Mouse (Mus musculus): ENCODE measurements around the gene Olfr1413. TPM values are rescaled to one million over a fixed set of nuclear protein-coding genes. Genes with fewer than 3 reads are reported as not detected.

Olfr1413 gene
- not detected for polyA plus RNA-seq (2015; fragmentation: Illumina TruSeq; extraction: RNeasy Lipid Tissue Mini Kit (QIAGEN cat#74804); ENCODE audit: insufficient read depth, low read depth, low replicate concordance)

DNA sequence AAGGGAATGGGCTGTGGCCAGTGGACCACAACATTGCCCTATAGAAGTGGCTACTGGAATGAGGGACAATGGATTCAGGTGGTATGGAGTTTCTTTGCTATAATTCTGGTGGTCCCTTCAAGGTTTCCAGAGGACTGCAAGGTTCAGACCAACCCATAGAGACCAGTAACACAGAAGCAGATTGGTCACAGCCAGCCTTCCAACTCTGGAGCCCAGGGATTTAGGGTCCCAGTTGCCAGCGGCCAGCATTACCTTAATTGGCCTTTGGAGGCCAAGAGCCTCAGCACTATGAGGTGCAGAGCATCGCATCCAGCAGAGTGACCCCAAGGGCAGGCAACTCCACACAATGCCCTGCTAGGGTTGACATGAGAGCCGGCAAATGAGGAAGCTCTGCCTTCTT is at the start of gene Olfr1413:
Gene Olfr1413, plus strand, starts transcription at position 301 of the 400 bp plus-strand sequence.

DNA sequence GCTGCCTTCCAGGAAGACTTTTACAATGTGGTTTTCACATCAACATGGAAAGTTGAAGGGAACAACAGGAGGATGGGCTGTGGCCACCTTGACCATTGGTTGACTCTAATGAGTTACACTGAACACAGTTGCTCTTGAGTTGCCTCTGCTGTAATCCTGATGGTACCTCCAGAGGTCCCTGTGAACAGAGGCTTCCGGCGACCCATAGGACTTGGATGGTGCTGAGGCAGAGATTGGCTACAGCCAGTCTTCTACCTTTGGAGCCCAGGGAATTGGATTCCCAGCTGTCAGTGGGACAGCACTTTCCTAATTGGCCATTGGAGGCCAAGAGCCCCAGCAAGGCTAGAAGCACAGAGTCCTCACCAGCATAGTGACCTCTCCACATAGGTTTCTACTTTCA is 14.4 kb downstream of the Olfr1413 start, which contains the start of gene Olfr1412:
Gene Olfr1412, plus strand, starts transcription at position 301 of the 400 bp plus-strand sequence.

DNA sequence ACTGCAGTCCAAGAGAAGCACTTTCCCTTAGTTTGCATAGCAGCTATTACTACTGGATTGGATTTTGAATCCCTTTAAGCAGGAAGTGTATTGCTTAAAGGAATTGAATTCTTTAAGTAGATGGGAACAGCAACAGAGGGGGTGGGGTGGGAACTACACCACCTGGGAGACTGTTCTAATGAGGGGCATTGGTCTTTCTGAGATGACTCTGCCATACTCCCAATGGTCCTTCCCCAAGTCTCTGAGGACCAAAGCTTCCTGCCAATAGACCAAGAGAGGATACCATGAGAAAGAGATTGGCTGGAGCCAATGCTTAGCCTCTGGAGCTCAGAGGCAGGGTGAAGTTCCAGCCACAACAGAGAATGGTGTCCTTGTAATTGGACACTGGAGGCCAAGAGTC is 23.0 kb downstream of the Olfr1413 start, which contains the start of gene Olfr1411:
Gene Olfr1411, plus strand, starts transcription at position 301 of the 400 bp plus-strand sequence.

DNA sequence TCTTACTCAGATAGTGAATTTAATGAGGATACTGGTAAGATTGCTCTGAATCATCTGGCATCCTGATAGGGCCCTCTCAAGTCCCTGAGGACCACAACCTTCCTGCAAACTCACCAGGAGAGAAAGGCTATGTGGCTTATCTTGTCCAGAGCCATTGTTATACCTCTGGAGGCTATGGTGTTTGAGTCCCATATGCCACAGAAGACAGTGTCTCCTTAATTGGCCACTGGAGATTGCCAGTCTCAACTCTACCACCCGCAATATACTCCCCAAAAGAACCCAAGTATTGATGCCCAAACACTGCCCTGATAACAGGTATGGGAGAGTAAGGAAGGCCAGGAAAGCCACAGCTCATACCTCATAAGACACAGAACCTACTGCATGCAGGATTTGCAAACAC is 34.4 kb downstream of the Olfr1413 start, which contains the start of gene Olfr1410:
Gene Olfr1410, plus strand, starts transcription at position 301 of the 400 bp plus-strand sequence.

DNA sequence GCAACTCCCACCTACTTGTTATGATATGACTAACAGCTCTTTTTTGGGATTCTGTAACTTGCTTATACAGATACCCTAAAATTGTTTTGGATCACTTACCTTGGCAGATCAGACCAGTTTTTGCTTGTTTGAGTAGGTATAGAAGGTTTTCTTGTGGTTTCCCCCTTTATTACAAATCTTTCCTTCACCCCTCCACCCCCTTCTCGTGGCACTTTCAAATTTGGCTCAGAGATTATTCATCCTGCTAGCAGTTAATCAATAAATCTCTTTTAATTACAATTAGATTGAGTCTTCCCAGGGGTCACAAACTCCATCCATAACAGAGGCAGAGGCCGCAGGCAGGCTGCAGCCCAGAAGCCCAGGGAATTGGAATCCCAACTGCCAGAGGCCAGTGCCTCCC is 46.4 kb downstream of the Olfr1413 start, which contains the start of gene Olfr12:
Gene Olfr12, plus strand, starts transcription at position 301 of the 400 bp plus-strand sequence.

Other genes starting within 250 kb of the Olfr1413 start
- 19.2 TPM for gene Ndufa10, start 97.5 kb upstream of the Olfr1413 start, polyA plus RNA-seq (2015; fragmentation: Illumina TruSeq; extraction: RNeasy Lipid Tissue Mini Kit (QIAGEN cat#74804); ENCODE audit: insufficient read depth, low read depth, low replicate concordance)
- gene Olfr1416, start 86.2 kb upstream of the Olfr1413 start, polyA plus RNA-seq (2015; fragmentation: Illumina TruSeq; extraction: RNeasy Lipid Tissue Mini Kit (QIAGEN cat#74804); ENCODE audit: insufficient read depth, low read depth, low replicate concordance), result not detected
- gene Olfr1415, start 75.2 kb upstream of the Olfr1413 start, polyA plus RNA-seq (2015; fragmentation: Illumina TruSeq; extraction: RNeasy Lipid Tissue Mini Kit (QIAGEN cat#74804); ENCODE audit: insufficient read depth, low read depth, low replicate concordance), result not detected
- not detected for gene Olfr1414, start 52.7 kb upstream of the Olfr1413 start, polyA plus RNA-seq (2015; fragmentation: Illumina TruSeq; extraction: RNeasy Lipid Tissue Mini Kit (QIAGEN cat#74804); ENCODE audit: insufficient read depth, low read depth, low replicate concordance)
- not detected for gene Olfr1412, start 14.5 kb downstream of the Olfr1413 start, polyA plus RNA-seq (2015; fragmentation: Illumina TruSeq; extraction: RNeasy Lipid Tissue Mini Kit (QIAGEN cat#74804); ENCODE audit: insufficient read depth, low read depth, low replicate concordance)
- not detected for gene Olfr1411, start 23.1 kb downstream of the Olfr1413 start, polyA plus RNA-seq (2015; fragmentation: Illumina TruSeq; extraction: RNeasy Lipid Tissue Mini Kit (QIAGEN cat#74804); ENCODE audit: insufficient read depth, low read depth, low replicate concordance)
- not detected for gene Olfr1410, start 34.5 kb downstream of the Olfr1413 start, polyA plus RNA-seq (2015; fragmentation: Illumina TruSeq; extraction: RNeasy Lipid Tissue Mini Kit (QIAGEN cat#74804); ENCODE audit: insufficient read depth, low read depth, low replicate concordance)
- gene Olfr12, start 46.5 kb downstream of the Olfr1413 start, polyA plus RNA-seq (2015; fragmentation: Illumina TruSeq; extraction: RNeasy Lipid Tissue Mini Kit (QIAGEN cat#74804); ENCODE audit: insufficient read depth, low read depth, low replicate concordance), result not detected
- 49.1 TPM for gene Cops9, start 70.7 kb downstream of the Olfr1413 start, polyA plus RNA-seq (2015; fragmentation: Illumina TruSeq; extraction: RNeasy Lipid Tissue Mini Kit (QIAGEN cat#74804); ENCODE audit: insufficient read depth, low read depth, low replicate concordance)
- gene Otos, start 77.5 kb downstream of the Olfr1413 start, polyA plus RNA-seq (2015; fragmentation: Illumina TruSeq; extraction: RNeasy Lipid Tissue Mini Kit (QIAGEN cat#74804); ENCODE audit: insufficient read depth, low read depth, low replicate concordance), result not detected